Mouse (Mus musculus) brain, adult 2 months (tissue): ENCODE measurements at regions not wholly inside any gene's neighbourhood (a gene's known extent, or its start where the extent isn't known, plus 50 kb on each side); places are given as distances from the start of the nearest gene placed in this dataset.
A peak's percentile ranks its signal among the peaks of the same experiment; 100 is the strongest.

Experiments used
- DNase-seq: peaks from one replicate; pipeline ENCODE4 v3.0.0; 2011; ENCODE audit warnings: low read depth, low spot score

GRCm38 (mm10) chr15:51256681-51257080 lies 2628.0 kb upstream of the Gm7489 start:
- DNase-seq: no peak

GRCm38 (mm10) chr15:51264599-51265163 lies 2620.0 kb upstream of the Gm7489 start:
- DNase-seq: no peak

GRCm38 (mm10) chr15:51265971-51266370 lies 2618.7 kb upstream of the Gm7489 start:
- no peak for DNase-seq

- no peak for DNase-seq
Observed at GRCm38 (mm10) chr15:51271632-51272312, 2612.9 kb upstream of the Gm7489 start.

GRCm38 (mm10) chr15:51285334-51285733 lies 2599.4 kb upstream of the Gm7489 start:
- no peak for DNase-seq

GRCm38 (mm10) chr15:51286352-51286751 lies 2598.4 kb upstream of the Gm7489 start:
- no peak for DNase-seq

GRCm38 (mm10) chr15:51288911-51289432 lies 2595.7 kb upstream of the Gm7489 start:
- no peak for DNase-seq

- no peak for DNase-seq
Observed at GRCm38 (mm10) chr15:51289916-51290315, 2594.8 kb upstream of the Gm7489 start.

- no peak for DNase-seq
Observed at GRCm38 (mm10) chr15:51291183-51291582, 2593.5 kb upstream of the Gm7489 start.

GRCm38 (mm10) chr15:51296841-51297240 lies 2587.9 kb upstream of the Gm7489 start:
- no peak for DNase-seq

- no peak for DNase-seq
Observed at GRCm38 (mm10) chr15:51318072-51318471, 2566.6 kb upstream of the Gm7489 start.

GRCm38 (mm10) chr15:51318760-51319159 lies 2565.9 kb upstream of the Gm7489 start:
- no peak for DNase-seq

- peak; percentile 3 for DNase-seq
Observed at GRCm38 (mm10) chr15:51320366-51320894, 2564.3 kb upstream of the Gm7489 start.

GRCm38 (mm10) chr15:51323284-51323683 lies 2561.4 kb upstream of the Gm7489 start:
- DNase-seq: no peak

GRCm38 (mm10) chr15:51324211-51324610 lies 2560.5 kb upstream of the Gm7489 start:
- no peak for DNase-seq

- DNase-seq: no peak
Observed at GRCm38 (mm10) chr15:51327702-51328101, 2557.0 kb upstream of the Gm7489 start.

GRCm38 (mm10) chr15:51336441-51336840 lies 2548.3 kb upstream of the Gm7489 start:
- no peak for DNase-seq

GRCm38 (mm10) chr15:51346301-51346700 lies 2538.4 kb upstream of the Gm7489 start:
- DNase-seq: no peak

GRCm38 (mm10) chr15:51363391-51363790 lies 2521.3 kb upstream of the Gm7489 start:
- peak; percentile 4 for DNase-seq

- no peak for DNase-seq
Observed at GRCm38 (mm10) chr15:51371162-51371561, 2513.5 kb upstream of the Gm7489 start.

GRCm38 (mm10) chr15:51390383-51390782 lies 2494.3 kb upstream of the Gm7489 start:
- peak; percentile 62 for DNase-seq

- DNase-seq: peak; percentile 75
Observed at GRCm38 (mm10) chr15:51391352-51391751, 2493.4 kb upstream of the Gm7489 start.
